Mouse (Mus musculus) gastrocnemius, adult 18-20 months (tissue): Measurements from ENCODE around the gene Mpzl2. TPM values are rescaled to one million over a fixed set of nuclear protein-coding genes. Genes with fewer than 3 reads are reported as not detected.
A peak's percentile ranks its signal among the peaks of the same experiment; 100 is the strongest.

ENCODE experiments used
- DNase-seq: peaks from one replicate; pipeline ENCODE4 v3.0.0; 2021; ENCODE audit warnings: low spot score
- total RNA-seq, 2 experiments: library from RNA; stranded (reverse); gene quantifications; 2 replicates each; pipeline ENCODE4 v1.2.3; 2021

Gene Mpzl2
- total RNA-seq, 2 experiments from 2014 or later: 0.23 to 0.59 TPM

- DNase-seq: no peak
Observed at GRCm38 (mm10) chr9:45085741-45086690, 46.4 kb downstream of the Mpzl2 start.

GRCm38 (mm10) chr9:45088040-45088439 lies 48.4 kb downstream of the Mpzl2 start:
- DNase-seq: no peak

- DNase-seq: no peak
Observed at GRCm38 (mm10) chr9:45090811-45091210, 51.2 kb downstream of the Mpzl2 start.

- peak; percentile 17 for DNase-seq
Observed at GRCm38 (mm10) chr9:45092641-45093040, 53.0 kb downstream of the Mpzl2 start.

DNA sequence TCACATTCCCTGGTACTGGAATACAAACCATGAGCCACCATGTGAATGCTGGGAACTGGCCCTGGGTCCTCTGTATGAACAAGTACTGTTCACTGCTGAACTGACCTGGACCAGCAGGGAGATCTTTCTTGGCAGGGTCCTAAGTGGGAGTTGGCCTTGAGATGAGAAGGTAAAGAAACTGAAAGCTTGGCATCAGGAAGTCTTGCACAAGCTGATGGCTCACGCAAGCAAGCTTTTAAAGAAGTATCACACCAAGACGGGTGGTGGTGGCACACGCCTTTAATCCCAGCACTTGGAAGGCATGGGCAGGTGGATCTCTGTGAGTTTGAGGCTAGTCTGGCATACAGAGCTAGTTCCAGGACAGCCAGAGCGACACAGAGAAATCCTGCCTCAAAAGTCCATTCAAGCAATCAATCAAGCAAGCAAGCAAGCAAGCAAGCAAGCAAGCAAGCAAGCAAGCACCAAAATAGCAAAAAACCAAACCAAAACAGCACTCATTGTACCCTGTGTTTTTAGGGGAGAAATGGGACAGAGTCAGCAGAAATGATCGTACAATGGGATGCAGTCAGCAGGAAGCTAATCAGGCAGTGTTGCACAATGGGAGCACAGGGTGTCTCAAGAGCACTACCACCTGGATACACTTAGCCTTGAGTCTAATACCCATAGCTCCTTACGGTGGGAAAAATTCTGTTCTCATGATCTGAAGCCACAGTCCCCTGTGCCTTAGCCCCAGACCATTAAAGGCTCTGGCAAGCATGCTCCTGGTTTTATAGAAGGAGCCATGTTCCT lies 55.7 kb downstream of the Mpzl2 start:
- no peak for DNase-seq

- DNase-seq: no peak
Observed at GRCm38 (mm10) chr9:45097877-45098276, 58.3 kb downstream of the Mpzl2 start.

GRCm38 (mm10) chr9:45098426-45098825 lies 58.8 kb downstream of the Mpzl2 start:
- DNase-seq: no peak

DNA sequence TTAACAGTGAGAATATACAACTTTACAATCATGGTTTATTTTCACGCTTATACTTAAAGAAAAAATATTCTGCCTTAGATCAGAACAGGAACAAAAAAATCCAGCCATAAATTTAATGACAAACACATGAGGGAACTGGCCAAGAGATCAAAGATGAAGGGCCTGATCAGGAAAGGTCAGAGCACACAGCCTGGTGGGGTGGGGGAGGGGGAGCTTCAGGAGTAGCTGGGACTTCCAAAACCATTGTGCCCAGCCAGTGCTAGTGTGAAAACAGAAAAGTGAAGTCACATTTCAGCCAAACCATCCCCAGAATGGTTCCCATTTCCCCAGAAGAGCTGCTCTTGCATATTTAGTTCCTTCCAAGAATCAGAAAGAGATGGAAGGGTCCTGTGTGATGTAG lies 62.9 kb downstream of the Mpzl2 start:
- no peak for DNase-seq

- no peak for DNase-seq
Observed at GRCm38 (mm10) chr9:45103211-45103979, 63.8 kb downstream of the Mpzl2 start.

Other genes starting within 250 kb of the Mpzl2 start
- 1 to 10 TPM; 4.2 to 6.5 TPM for gene Tmem25, start 240.5 kb upstream of the Mpzl2 start, total RNA-seq
- gene Ttc36, start 236.7 kb upstream of the Mpzl2 start, total RNA-seq: under 1 TPM in 1 of 2 experiments, not detected in 1; 0.80 TPM
- gene Kmt2a, start 158.5 kb upstream of the Mpzl2 start, total RNA-seq: 10 to 100 TPM; 16.4 to 19.5 TPM
- gene Atp5l, start 119.1 kb upstream of the Mpzl2 start, total RNA-seq: 100 to 1,000 TPM; 671 to 820 TPM
- 10 to 100 TPM; 39.8 to 48.4 TPM for gene Ube4a, start 74.2 kb upstream of the Mpzl2 start, total RNA-seq
- gene Cd3g, start 59.4 kb upstream of the Mpzl2 start, total RNA-seq: not detected
- gene Cd3d, start 58.0 kb upstream of the Mpzl2 start, total RNA-seq: not detected
- not detected for gene Cd3e, start 30.2 kb upstream of the Mpzl2 start, total RNA-seq
- gene Mpzl3, start 15.4 kb downstream of the Mpzl2 start, total RNA-seq: 1 to 10 TPM; 1.6 to 2.1 TPM
- under 1 TPM; 0.14 to 0.40 TPM for gene Jaml, start 39.4 kb downstream of the Mpzl2 start, total RNA-seq
- gene Scn2b, start 78.0 kb downstream of the Mpzl2 start, total RNA-seq: 1 to 10 TPM; 2.2 to 2.5 TPM
- 100 to 1,000 TPM; 256 to 268 TPM for gene Scn4b, start 98.6 kb downstream of the Mpzl2 start, total RNA-seq
- gene BC049352, start 142.2 kb downstream of the Mpzl2 start, total RNA-seq: 1 to 10 TPM; 1.2 to 1.7 TPM
- gene Tmprss4, start 164.3 kb downstream of the Mpzl2 start, total RNA-seq: not detected
- under 1 TPM; 0.43 to 0.64 TPM for gene Il10ra, start 229.3 kb downstream of the Mpzl2 start, total RNA-seq